Mouse (Mus musculus) hematopoietic stem cell, adult 5-6 weeks (primary cell): ENCODE results near the gene Narf. TPM values are rescaled to one million over a fixed set of nuclear protein-coding genes. Genes with fewer than 3 reads are reported as not detected.

Source experiments
- ATAC-seq, 2 experiments: fragments of 125-278 bp in 1 of 2; replicated peaks in 1 of 2; 2 replicates each; pipeline ENCODE4 v1.8.0; 2016 to 2017; ENCODE audit warnings: inconsistent platforms in 2 of 2, mild to moderate bottlenecking in 2 of 2, moderate number of reproducible peaks in 2 of 2, low read depth in 1 of 2, moderate TSS enrichment in 1 of 2; ENCODE audit not compliant: low FRiP score in 2 of 2, poor library complexity in 2 of 2, severe bottlenecking in 2 of 2, insufficient read depth in 1 of 2, low TSS enrichment in 1 of 2
- total RNA-seq: library from RNA; stranded (forward); fragments of 172-1452, 232-1000 nt; gene quantifications from 2 replicates; pipeline ENCODE4 v1.2.3, GENCODE M21; 2017

Gene Narf
- total RNA-seq, 1 experiment from 2014 or later, result 28.9 TPM

DNA sequence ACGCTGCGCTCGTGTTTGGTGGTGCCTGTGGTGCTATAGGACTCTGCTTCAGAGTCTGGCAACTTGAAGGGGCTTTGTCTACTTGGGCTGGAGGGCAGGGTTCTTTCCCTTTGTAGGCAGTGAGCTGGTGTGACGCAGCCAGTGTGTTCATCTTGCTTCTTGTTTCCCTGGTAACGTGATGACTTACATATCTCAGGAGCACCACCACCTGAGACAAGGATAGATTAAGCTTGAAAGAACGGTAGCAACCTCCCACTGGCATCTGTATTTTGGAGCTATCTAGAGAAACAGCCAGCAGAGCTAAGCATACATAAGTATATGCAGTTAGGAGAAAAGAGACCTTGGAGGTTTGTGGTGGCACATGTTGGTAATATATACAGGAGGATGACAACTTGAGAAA is 68.3 kb downstream of the Narf start:
- ATAC-seq, result no peak

Other genes with a start within 250 kb of the Narf start
- 97.6 and 158 TPM in 2 replicates for gene Csnk1d, start 245.9 kb upstream of the Narf start, total RNA-seq
- gene Cd7, start 197.8 kb upstream of the Narf start, total RNA-seq, result 2.5 and 3.2 TPM in 2 replicates
- gene Sectm1b, start 173.7 kb upstream of the Narf start, total RNA-seq, result not detected in 2 replicates
- gene Sectm1a, start 156.0 kb upstream of the Narf start, total RNA-seq, result 0.50 TPM in 1 of 2 replicates, not detected in the other
- not detected in 2 replicates for gene Tex19.2, start 118.6 kb upstream of the Narf start, total RNA-seq
- not detected in 2 replicates for gene Tex19.1, start 91.1 kb upstream of the Narf start, total RNA-seq
- gene Uts2r, start 77.0 kb upstream of the Narf start, total RNA-seq, result not detected in 2 replicates
- gene Hexdc, start 32.8 kb upstream of the Narf start, total RNA-seq, result 9.6 and 12.0 TPM in 2 replicates
- gene Ogfod3, start 32.5 kb upstream of the Narf start, total RNA-seq, result 3.6 and 10.6 TPM in 2 replicates
- gene Cybc1, start 7.9 kb upstream of the Narf start, total RNA-seq, result 26.7 and 47.8 TPM in 2 replicates
- 20.8 and 34.6 TPM in 2 replicates for gene Foxk2, start 22.7 kb downstream of the Narf start, total RNA-seq
- gene Wdr45b, start 117.2 kb downstream of the Narf start, total RNA-seq, result 54.3 and 62.0 TPM in 2 replicates
- 1.4 and 1.5 TPM in 2 replicates for gene Rab40b, start 151.0 kb downstream of the Narf start, total RNA-seq
- gene Fn3krp, start 184.1 kb downstream of the Narf start, total RNA-seq, result 14.4 and 26.5 TPM in 2 replicates
- 1.1 and 1.8 TPM in 2 replicates for gene Fn3k, start 197.7 kb downstream of the Narf start, total RNA-seq
- gene Tbcd, start 214.7 kb downstream of the Narf start, total RNA-seq, result 47.0 and 50.4 TPM in 2 replicates